ENCODE assay signal across 8 mouse cellular contexts in genomic region chr11:19204521-19204920, GRCm38 (mm10).
DNase-seq lines count a peak whose midpoint lies in the region; ATAC-seq and TF ChIP-seq lines count a peak whose summit lies in the region.

No protein-coding gene starts in this region.

- no peak overlapping the region for H3K4me3 ChIP-seq in MEL (ENCODE audit: control insufficient read depth in 1 of 2, insufficient read depth in 1 of 2, low read depth in 2 of 2, low read length in 2 of 2)
- H3K4me3 ChIP-seq in limb, embryonic 13.5 days, result no peak overlapping the region

- no peak for TF ChIP-seq CTCF in MEL (IDR thresholded peaks at IDR 0.05 in 2 of 3, conservative IDR thresholded peaks at IDR 0.05 in 1 of 3; ENCODE audit: control insufficient read depth in 1 of 3, insufficient read depth in 1 of 3, low read depth in 2 of 3, low read length in 3 of 3, poor library complexity in 1 of 3, severe bottlenecking in 1 of 3)

- peaks cover 2 to 26% of the 10 kb centered on the region in 2 experiments; a peak in 3 of 4 replicates for H3K36me3 ChIP-seq in MEL (ENCODE audit: control insufficient read depth in 1 of 2, insufficient read depth in 2 of 2, low read length in 2 of 2)
- H3K36me3 ChIP-seq in limb, embryonic 13.5 days, result no peaks in the 10 kb centered on the region

- TF ChIP-seq POLR2A in MEL (IDR thresholded peaks at IDR 0.05; ENCODE audit: control insufficient read depth in 1 of 2, insufficient read depth in 1 of 2, low read depth in 1 of 2, low read length in 2 of 2, poor library complexity in 1 of 2), result no peak

- H3K4me2 ChIP-seq in limb, embryonic 13.5 days (replicated peaks), result peak overlapping the region; percentile 17; the same call in 1 of the 2 replicates

- peak overlapping the region; percentile 90; the same call in 1 of the 2 replicates for H3K27ac ChIP-seq in MEL (ENCODE audit: control insufficient read depth, low read depth, low read length)
- H3K27ac ChIP-seq in limb, embryonic 13.5 days, result no peak overlapping the region

- peaks cover 12 to 26% of the 10 kb centered on the region in 2 experiments for H3K4me1 ChIP-seq in MEL (ENCODE audit: control insufficient read depth in 1 of 2, insufficient read depth in 2 of 2, low read length in 2 of 2)
- H3K4me1 ChIP-seq in limb, embryonic 13.5 days, result peaks cover 7% of the 10 kb centered on the region; the same call in 1 of the 2 replicates

- H3K27me3 ChIP-seq in MEL (ENCODE audit: control insufficient read depth in 1 of 2, insufficient read depth in 2 of 2, low read length in 2 of 2), result no peaks in the 10 kb centered on the region
- no peaks in the 10 kb centered on the region for H3K27me3 ChIP-seq in limb, embryonic 13.5 days

- H3K9me3 ChIP-seq in MEL (replicated peaks; ENCODE audit: insufficient read depth, low read length), result no peaks in the 10 kb centered on the region
- H3K9me3 ChIP-seq in limb, embryonic 13.5 days, result no peaks in the 10 kb centered on the region

- no peak for TF ChIP-seq RAD21 in MEL (IDR thresholded peaks at IDR 0.05; ENCODE audit: low read depth, low read length)

- no peak for DNase-seq in MEL (ENCODE audit: low read depth, low spot score)
- peak; percentile 12 for DNase-seq in brain, embryonic 18.5 days (ENCODE audit: low read depth, low spot score)
- DNase-seq in heart, postnatal 14 days, result peak; percentile 41 to 49
- DNase-seq in skeletal muscle tissue, adult 2 months (ENCODE audit: low read depth, low spot score), result peak; percentile 60
- DNase-seq in spleen, adult 12 weeks (ENCODE audit: low spot score), result no peak
- no peak for DNase-seq in spleen, postnatal 4 days (ENCODE audit: low spot score in 2 of 2)
- no peak for DNase-seq in urinary bladder, postnatal 10 days (ENCODE audit: low spot score)

- H3K9ac ChIP-seq in MEL (ENCODE audit: control insufficient read depth, low read depth, low read length, poor library complexity, severe bottlenecking), result no peak overlapping the region
- H3K9ac ChIP-seq in limb, embryonic 13.5 days, result no peak overlapping the region

- no peak for TF ChIP-seq EP300 in MEL (IDR thresholded peaks at IDR 0.05; ENCODE audit: low read depth in 1 of 2, low read length in 2 of 2)

- WGBS in limb, embryonic 13.5 days, result 26% methylated on average over 7 of the region's 7 CpGs

- intact Hi-C loops in heart, postnatal 14 days (cut with DNase I), result no loop called here

- ATAC-seq in limb, embryonic 13.5 days (ENCODE audit: low FRiP score, low read depth), result no peak

- H3K79me2 ChIP-seq in MEL (ENCODE audit: control insufficient read depth, insufficient read depth, low read length, poor library complexity), result no peaks in the 10 kb centered on the region

TF ChIP-seq in MEL, 35 proteins besides CTCF, POLR2A, EP300 and RAD21:
- TF ChIP-seq SMC3 (IDR thresholded peaks at IDR 0.05; ENCODE audit: low read depth, low read length), result no peak
- no peak for TF ChIP-seq ZC3H11A (IDR thresholded peaks at IDR 0.05; ENCODE audit: low read depth, low read length)
- TF ChIP-seq MAX (IDR thresholded peaks at IDR 0.05; ENCODE audit: low read length), result no peak
- TF ChIP-seq ELF1 (IDR thresholded peaks at IDR 0.05; ENCODE audit: low read depth, low read length), result no peak
- TF ChIP-seq NRF1 (IDR thresholded peaks at IDR 0.05; ENCODE audit: insufficient read depth, low read depth, low read length, poor library complexity, severe bottlenecking), result no peak
- TF ChIP-seq GABPA (IDR thresholded peaks at IDR 0.05; ENCODE audit: low read depth, low read length), result no peak

Comparison
In these comparisons a context has a peak if more than half of its experiments do, and no peak if none do; other contexts are left out.
1. DNase-seq: peak in brain, embryonic 18.5 days (single experiment), heart, postnatal 14 days (2 of 2) and skeletal muscle tissue, adult 2 months (single experiment); none in MEL (single experiment), spleen, adult 12 weeks (single experiment), spleen, postnatal 4 days (0 of 2) and urinary bladder, postnatal 10 days (single experiment).